ENCODE assay signal across 8 mouse cellular contexts in the genomic region with DNA sequence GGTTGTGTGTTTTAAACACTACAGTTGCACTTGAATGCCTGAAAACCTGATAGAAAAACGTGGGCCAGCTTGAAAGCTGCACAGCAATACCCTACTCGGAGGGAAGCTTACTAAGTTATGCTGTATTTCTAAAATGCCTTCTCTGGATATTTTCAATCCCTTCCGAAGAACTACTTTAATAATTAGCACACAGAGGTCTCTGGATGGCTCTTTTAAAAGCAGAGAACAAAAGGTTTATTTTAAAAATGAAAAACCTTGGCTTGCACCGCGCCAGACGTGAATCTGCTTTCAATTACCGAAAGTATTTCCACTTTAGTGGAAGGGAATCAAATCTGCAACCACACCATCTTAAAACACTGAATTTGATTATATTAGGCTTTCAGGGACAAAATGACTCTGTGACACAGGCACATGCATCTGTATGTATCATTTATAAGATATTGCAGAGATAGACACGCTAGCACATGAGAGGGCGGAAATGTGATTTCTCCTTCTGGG.
DNase-seq lines count a peak whose midpoint lies in the region; ATAC-seq and TF ChIP-seq lines count a peak whose summit lies in the region.

No protein-coding gene starts in this region.

- no peak for ATAC-seq in heart, embryonic 14.5 days (ENCODE audit: insufficient number of reproducible peaks, insufficient read depth, low FRiP score, low read depth)
- ATAC-seq in embryonic facial prominence, embryonic 12.5 days (ENCODE audit: insufficient number of reproducible peaks, insufficient read depth, low FRiP score, low TSS enrichment), result no peak
- ATAC-seq in midbrain, postnatal 0 days (ENCODE audit: low FRiP score), result no peak

- TF ChIP-seq CTCF in midbrain, postnatal 0 days (IDR thresholded peaks at IDR 0.05), result no peak

- H3K27me3 ChIP-seq in heart, embryonic 14.5 days (ENCODE audit: control insufficient read depth, insufficient read depth, low read length), result no peaks in the 10 kb centered on the region
- H3K27me3 ChIP-seq in embryonic facial prominence, embryonic 12.5 days, result no peaks in the 10 kb centered on the region
- no peaks in the 10 kb centered on the region for H3K27me3 ChIP-seq in midbrain, postnatal 0 days (ENCODE audit: insufficient read depth, low read length)

- no peaks in the 10 kb centered on the region for H3K36me3 ChIP-seq in heart, embryonic 14.5 days (ENCODE audit: control insufficient read depth, insufficient read depth, low read length)
- no peaks in the 10 kb centered on the region for H3K36me3 ChIP-seq in embryonic facial prominence, embryonic 12.5 days
- no peaks in the 10 kb centered on the region for H3K36me3 ChIP-seq in midbrain, postnatal 0 days (ENCODE audit: insufficient read depth, low read length)

- DNase-seq in heart, adult 9 months (ENCODE audit: low spot score in 2 of 2), result no peak
- peak; percentile 86 for DNase-seq in hindlimb bud, embryonic 11.5 days (ENCODE audit: extremely low spot score, low read depth, low spot score)
- DNase-seq in midbrain, postnatal 0 days (ENCODE audit: low spot score), result peak; percentile 44
- no peak for DNase-seq in urinary bladder, adult 18-20 months (ENCODE audit: low spot score in 2 of 2)
- no peak for DNase-seq in layer of hippocampus, adult 8-10 months (ENCODE audit: low spot score in 2 of 2)
- no peak for DNase-seq in right cerebral cortex, postnatal 14 days

- H3K4me2 ChIP-seq in heart, embryonic 14.5 days (ENCODE audit: low read length), result peak overlapping the region; percentile 96
- H3K4me2 ChIP-seq in embryonic facial prominence, embryonic 12.5 days (replicated peaks), result peak overlapping the region; percentile 65
- H3K4me2 ChIP-seq in midbrain, postnatal 0 days (ENCODE audit: low read depth, low read length, poor library complexity, severe bottlenecking), result peak overlapping the region; percentile 83

- peak overlapping the region; percentile 83 for H3K9ac ChIP-seq in heart, embryonic 14.5 days (ENCODE audit: low read length)
- H3K9ac ChIP-seq in embryonic facial prominence, embryonic 12.5 days, result peak overlapping the region; percentile 79
- H3K9ac ChIP-seq in midbrain, postnatal 0 days (replicated peaks; ENCODE audit: low read length, poor library complexity, severe bottlenecking), result 0 out of 2 replicates have a peak overlapping the region, but pooled peaks have one; percentile 79

- peak overlapping the region; percentile 33 to 82; a peak in 3 of 4 replicates for H3K4me3 ChIP-seq in heart, embryonic 14.5 days (ENCODE audit: control insufficient read depth in 1 of 2, insufficient read depth in 1 of 2, low read depth in 1 of 2, low read length in 2 of 2)
- H3K4me3 ChIP-seq in embryonic facial prominence, embryonic 12.5 days, result peak overlapping the region; percentile 63
- H3K4me3 ChIP-seq in midbrain, postnatal 0 days (ENCODE audit: low read depth, low read length), result peak overlapping the region; percentile 87

- H3K27ac ChIP-seq in heart, embryonic 14.5 days (replicated peaks in 1 of 2; ENCODE audit: control insufficient read depth in 1 of 2, insufficient read depth in 1 of 2, low read depth in 2 of 2, low read length in 2 of 2), result peak overlapping the region in 1 of 2 experiments; percentile 33; a peak in 1 of 4 replicates
- H3K27ac ChIP-seq in embryonic facial prominence, embryonic 12.5 days, result peak overlapping the region; percentile 99
- H3K27ac ChIP-seq in midbrain, postnatal 0 days (ENCODE audit: low read depth, low read length), result 0 out of 2 replicates have a peak overlapping the region, but pooled peaks have one; percentile 4

- no peaks in the 10 kb centered on the region for H3K4me1 ChIP-seq in heart, embryonic 14.5 days (ENCODE audit: control insufficient read depth in 2 of 2, insufficient read depth in 2 of 2, low read length in 2 of 2)
- peaks cover 20% of the 10 kb centered on the region for H3K4me1 ChIP-seq in embryonic facial prominence, embryonic 12.5 days
- no peaks in the 10 kb centered on the region for H3K4me1 ChIP-seq in midbrain, postnatal 0 days (ENCODE audit: insufficient read depth, low read length)

- 2% methylated on average over 9 of the region's 9 CpGs for WGBS in heart, embryonic 14.5 days
- under 1% methylated on average over 9 of the region's 9 CpGs for WGBS in embryonic facial prominence, embryonic 12.5 days
- WGBS in midbrain, postnatal 0 days, result 2% methylated on average over 9 of the region's 9 CpGs

- H3K9me3 ChIP-seq in heart, embryonic 14.5 days (ENCODE audit: control insufficient read depth, low read length), result no peaks in the 10 kb centered on the region
- no peaks in the 10 kb centered on the region for H3K9me3 ChIP-seq in embryonic facial prominence, embryonic 12.5 days
- no peaks in the 10 kb centered on the region for H3K9me3 ChIP-seq in midbrain, postnatal 0 days (ENCODE audit: low read length)

Comparison
In these comparisons a context has a peak if more than half of its experiments do, and no peak if none do; other contexts are left out.
1. DNase-seq: peak in hindlimb bud, embryonic 11.5 days (single experiment) and midbrain, postnatal 0 days (single experiment); none in heart, adult 9 months (0 of 2), urinary bladder, adult 18-20 months (0 of 2), layer of hippocampus, adult 8-10 months (0 of 2) and right cerebral cortex, postnatal 14 days (single experiment).
2. Peak in every context shown above with its lines, with median percentiles within 50 percentile points of each other: H3K4me2 ChIP-seq, H3K4me3 ChIP-seq and H3K9ac ChIP-seq.